Mouse (Mus musculus): Measurements from ENCODE around the gene Klc1. TPM values are rescaled to one million over a fixed set of nuclear protein-coding genes. Genes with fewer than 3 reads are reported as not detected.
A peak's percentile ranks its signal among the peaks of the same experiment; 100 is the strongest.

Klc1 gene
- polyA plus RNA-seq, 1 experiment from 2014 or later, result 114 TPM

DNA sequence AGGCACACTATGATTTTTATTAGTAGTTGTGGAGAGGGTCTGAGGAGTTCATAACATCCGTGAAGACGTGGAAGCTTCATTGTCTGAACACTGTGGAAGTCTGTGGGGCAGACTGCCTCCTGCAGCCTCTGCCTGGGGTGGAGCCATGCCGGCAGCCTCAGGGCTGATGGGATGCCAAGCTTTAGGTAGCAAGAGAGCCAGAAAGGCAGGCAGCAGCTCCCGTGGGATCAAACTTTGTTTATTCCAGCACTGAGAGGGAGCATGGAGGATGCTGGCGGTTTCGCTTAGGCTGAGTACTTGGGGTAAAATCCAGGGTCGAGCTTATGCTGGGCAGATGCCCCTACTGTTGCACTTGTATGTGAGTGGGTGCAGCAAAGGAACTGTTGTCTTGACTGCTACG is 38.6 kb downstream of the Klc1 start:
- peaks cover 94% of the 10 kb centered on the region for H3K36me3 ChIP-seq
- 86% methylated on average over 8 of the region's 8 CpGs for WGBS

DNA sequence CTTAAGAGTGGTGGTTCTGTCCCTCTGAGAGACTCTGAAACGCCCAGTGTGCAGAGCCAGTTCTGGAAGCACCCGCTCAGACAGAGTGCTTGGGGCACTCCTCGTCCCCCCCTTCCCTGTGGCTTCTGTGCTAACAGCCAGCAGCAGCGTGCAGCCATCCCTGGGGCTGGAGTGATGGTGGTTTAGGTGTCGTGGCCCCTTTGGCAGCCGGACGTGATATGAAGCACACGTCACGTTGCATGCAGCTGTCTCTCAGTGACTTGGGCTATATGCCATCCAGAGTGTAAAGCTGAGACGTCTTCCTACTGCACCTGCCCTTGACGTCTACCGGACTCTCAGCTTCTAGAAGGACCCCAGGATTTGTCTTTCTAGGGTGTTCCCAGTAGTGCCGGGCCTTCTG is 39.8 kb downstream of the Klc1 start:
- no peak for ATAC-seq (ENCODE audit: insufficient number of reproducible peaks, insufficient read depth, low FRiP score, low TSS enrichment, low read depth)

More for the DNA sequence above, 38.6 kb downstream of the Klc1 start:
- ATAC-seq (ENCODE audit: insufficient number of reproducible peaks, insufficient read depth, low FRiP score, low TSS enrichment, low read depth), result no peak
- Histone ChIP-seq H3K4me3 (replicated peaks) (no peak overlapping the region), H3K9ac (replicated peaks) (no peak overlapping the region), H3K4me1 (replicated peaks) (no peaks in the 10 kb centered on the region), H3K4me2 (no peak overlapping the region), H3K9me3 (no peaks in the 10 kb centered on the region), H3K27me3 (no peaks in the 10 kb centered on the region), H3K27ac (no peak overlapping the region)

DNA sequence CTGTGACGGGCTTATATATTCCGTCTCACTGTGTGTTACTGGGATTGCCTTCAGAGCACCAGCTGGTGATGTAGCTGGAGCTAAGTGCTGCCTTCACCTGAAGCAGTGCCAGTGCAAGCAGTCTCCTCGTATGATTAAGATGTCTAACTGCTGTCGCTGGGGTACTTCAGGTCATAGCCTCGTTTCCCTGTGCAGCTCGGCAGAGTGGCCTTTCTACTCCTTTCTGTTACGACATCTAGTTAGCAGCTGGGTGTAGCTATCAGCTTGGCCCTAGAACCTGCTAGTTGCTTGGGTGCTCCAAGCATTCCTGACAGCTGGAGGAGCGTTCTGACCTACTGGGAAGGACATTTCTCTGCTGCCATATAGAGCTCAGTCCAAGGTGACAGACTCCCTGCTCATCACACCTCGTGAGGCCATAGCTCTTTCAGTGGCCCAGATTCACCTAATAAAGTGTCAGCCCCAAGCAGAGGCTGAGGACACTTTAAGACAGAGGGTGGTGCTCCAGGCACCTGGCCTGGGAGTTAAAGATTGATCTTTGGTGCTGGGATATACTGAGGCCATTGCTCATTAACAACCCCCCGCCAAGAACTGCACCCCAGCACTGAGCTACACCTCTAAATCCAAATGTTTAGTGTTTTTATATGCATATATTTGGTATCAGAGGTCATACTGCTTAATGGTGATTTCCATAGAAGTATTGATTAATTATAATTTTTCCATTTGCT is 42.0 kb downstream of the Klc1 start:
- H3K27me3 ChIP-seq, result no peaks in the 10 kb centered on the region
- no peak overlapping the region for H3K9ac ChIP-seq (replicated peaks)
- WGBS, result 84% methylated on average over 10 of the region's 10 CpGs
- no peak for ATAC-seq (ENCODE audit: insufficient number of reproducible peaks, insufficient read depth, low FRiP score, low TSS enrichment, low read depth)
- H3K9me3 ChIP-seq, result no peaks in the 10 kb centered on the region
- no peak overlapping the region for H3K4me2 ChIP-seq
- peaks cover 96% of the 10 kb centered on the region for H3K36me3 ChIP-seq
- no peak overlapping the region for H3K27ac ChIP-seq
- H3K4me3 ChIP-seq (replicated peaks), result no peak overlapping the region
- H3K4me1 ChIP-seq (replicated peaks), result no peaks in the 10 kb centered on the region

More for the DNA sequence above, 39.8 kb downstream of the Klc1 start:
- 93% methylated on average over 13 of the region's 13 CpGs for WGBS
- no peak overlapping the region for H3K4me3 ChIP-seq (replicated peaks)
- no peaks in the 10 kb centered on the region for H3K9me3 ChIP-seq
- H3K4me1 ChIP-seq (replicated peaks), result no peaks in the 10 kb centered on the region
- H3K4me2 ChIP-seq, result no peak overlapping the region
- no peak overlapping the region for H3K27ac ChIP-seq
- H3K9ac ChIP-seq (replicated peaks), result no peak overlapping the region
- H3K27me3 ChIP-seq, result no peaks in the 10 kb centered on the region
- peaks cover 96% of the 10 kb centered on the region for H3K36me3 ChIP-seq

DNA sequence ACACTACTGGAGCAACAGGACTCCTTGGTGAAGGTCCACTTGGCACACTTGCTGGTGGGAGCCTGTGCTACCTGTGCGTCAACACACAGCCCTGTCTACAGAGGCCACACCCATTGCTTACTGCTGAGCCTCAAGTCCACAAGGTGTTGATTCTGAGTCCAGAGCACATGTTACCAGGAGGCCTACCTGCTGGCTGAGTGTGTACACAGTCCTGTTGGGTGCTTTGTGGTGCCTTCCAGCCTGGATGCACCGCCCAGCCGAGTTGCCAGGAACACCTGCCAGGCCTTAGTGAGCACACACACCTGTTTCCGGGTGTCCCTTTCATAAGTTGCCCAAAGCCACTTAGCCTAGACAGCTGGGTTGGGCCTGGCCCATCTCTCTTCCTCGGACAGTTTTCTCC is 44.9 kb downstream of the Klc1 start:
- no peaks in the 10 kb centered on the region for H3K4me1 ChIP-seq (replicated peaks)
- H3K36me3 ChIP-seq, result peaks cover 96% of the 10 kb centered on the region
- no peaks in the 10 kb centered on the region for H3K9me3 ChIP-seq
- H3K9ac ChIP-seq (replicated peaks), result no peak overlapping the region
- H3K4me3 ChIP-seq (replicated peaks), result no peak overlapping the region
- no peaks in the 10 kb centered on the region for H3K27me3 ChIP-seq
- H3K27ac ChIP-seq, result no peak overlapping the region
- WGBS, result 89% methylated on average over 5 of the region's 5 CpGs
- ATAC-seq (ENCODE audit: insufficient number of reproducible peaks, insufficient read depth, low FRiP score, low TSS enrichment, low read depth), result no peak
- no peak overlapping the region for H3K4me2 ChIP-seq

DNA sequence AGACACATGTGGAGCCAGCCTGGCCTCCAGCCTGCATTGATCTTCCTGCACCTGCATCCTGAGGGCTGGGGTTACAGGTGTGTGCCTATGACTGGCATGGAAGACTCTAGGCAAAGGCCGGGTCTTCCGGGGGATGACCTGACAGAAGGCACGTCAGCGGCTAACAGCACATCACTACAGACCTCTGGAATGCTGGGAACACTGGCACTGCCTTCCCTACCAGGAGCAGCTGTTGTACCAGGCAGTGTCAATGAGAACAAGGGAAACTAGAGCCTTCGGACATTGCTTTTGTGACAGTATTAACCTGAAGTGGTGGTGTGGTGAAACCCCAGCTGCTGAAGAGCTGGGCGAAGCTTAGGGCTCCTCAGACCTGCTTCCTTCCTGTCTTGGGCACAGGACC is 50.1 kb downstream of the Klc1 start:
- WGBS, result 91% methylated on average over 6 of the region's 6 CpGs
- no peak overlapping the region for H3K4me3 ChIP-seq (replicated peaks)
- H3K9ac ChIP-seq (replicated peaks), result no peak overlapping the region
- H3K4me2 ChIP-seq, result no peak overlapping the region
- H3K27me3 ChIP-seq, result no peaks in the 10 kb centered on the region
- ATAC-seq (ENCODE audit: insufficient number of reproducible peaks, insufficient read depth, low FRiP score, low TSS enrichment, low read depth), result no peak
- no peaks in the 10 kb centered on the region for H3K9me3 ChIP-seq
- peaks cover 72% of the 10 kb centered on the region for H3K36me3 ChIP-seq
- H3K4me1 ChIP-seq (replicated peaks), result peaks cover 27% of the 10 kb centered on the region
- no peak overlapping the region for H3K27ac ChIP-seq

DNA sequence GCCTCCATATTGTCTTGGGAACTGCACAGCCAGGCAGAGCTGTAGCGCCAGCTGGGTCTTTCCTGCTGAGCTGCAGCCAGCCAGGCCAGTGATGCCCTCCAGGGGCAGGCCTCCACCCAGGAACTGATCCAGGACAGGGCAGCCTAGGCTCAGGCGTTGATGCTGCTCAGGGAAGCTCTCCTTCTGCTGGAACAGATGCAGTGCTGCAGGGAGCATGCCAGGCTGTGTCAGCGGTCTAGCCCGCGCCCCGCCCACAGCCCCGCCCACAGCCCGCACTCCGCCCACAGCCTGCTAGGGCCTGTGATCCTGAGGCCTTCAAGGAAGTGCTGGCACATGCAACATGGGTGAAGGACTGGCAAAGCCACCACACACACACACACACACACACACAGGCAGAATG is 51.1 kb downstream of the Klc1 start:
- Histone ChIP-seq H3K4me2 (peak overlapping the region; percentile 13), H3K27ac (peak overlapping the region; percentile 25; the same call in 1 of the 2 replicates), H3K9ac (replicated peaks) (peak overlapping the region; percentile 23; the same call in 1 of the 2 replicates), H3K36me3 (peaks cover 62% of the 10 kb centered on the region), H3K4me3 (replicated peaks) (no peak overlapping the region), H3K27me3 (no peaks in the 10 kb centered on the region), H3K4me1 (replicated peaks) (peaks cover 28% of the 10 kb centered on the region), H3K9me3 (no peaks in the 10 kb centered on the region)
- ATAC-seq (ENCODE audit: insufficient number of reproducible peaks, insufficient read depth, low FRiP score, low TSS enrichment, low read depth), result peak; percentile 7; the same call in 1 of the 2 replicates
- 4% methylated on average over 7 of the region's 9 CpGs for WGBS

DNA sequence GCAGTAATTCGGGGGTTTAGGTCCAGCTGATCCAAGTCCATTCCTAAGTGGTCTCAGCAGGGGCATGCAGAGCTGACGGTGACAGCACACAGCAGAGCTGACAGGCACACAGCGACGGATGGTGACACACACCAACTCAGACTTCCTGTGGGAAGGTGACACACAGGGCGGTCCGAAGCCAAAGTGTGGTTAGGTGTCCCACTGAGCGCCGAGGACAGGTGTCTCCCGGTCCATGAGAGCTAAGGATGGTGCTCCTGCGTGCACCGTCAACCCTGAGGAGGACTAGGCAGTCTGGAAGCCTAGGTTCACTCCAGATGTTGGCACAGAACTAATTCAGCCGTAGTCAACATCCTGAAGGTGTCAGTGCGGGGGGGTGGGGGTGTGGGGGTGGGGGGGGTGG is 53.4 kb downstream of the Klc1 start:
- ATAC-seq (ENCODE audit: insufficient number of reproducible peaks, insufficient read depth, low FRiP score, low TSS enrichment, low read depth), result no peak
- Histone ChIP-seq H3K9ac (replicated peaks) (no peak overlapping the region), H3K4me3 (replicated peaks) (no peak overlapping the region; the same call in 1 of the 2 replicates), H3K9me3 (no peaks in the 10 kb centered on the region), H3K4me1 (replicated peaks) (peaks cover 48% of the 10 kb centered on the region), H3K4me2 (0 out of 2 replicates have a peak overlapping the region, but pooled peaks have one; percentile 84), H3K36me3 (peaks cover 39% of the 10 kb centered on the region), H3K27me3 (no peaks in the 10 kb centered on the region), H3K27ac (no peak overlapping the region)
- 91% methylated on average over 13 of the region's 13 CpGs for WGBS

DNA sequence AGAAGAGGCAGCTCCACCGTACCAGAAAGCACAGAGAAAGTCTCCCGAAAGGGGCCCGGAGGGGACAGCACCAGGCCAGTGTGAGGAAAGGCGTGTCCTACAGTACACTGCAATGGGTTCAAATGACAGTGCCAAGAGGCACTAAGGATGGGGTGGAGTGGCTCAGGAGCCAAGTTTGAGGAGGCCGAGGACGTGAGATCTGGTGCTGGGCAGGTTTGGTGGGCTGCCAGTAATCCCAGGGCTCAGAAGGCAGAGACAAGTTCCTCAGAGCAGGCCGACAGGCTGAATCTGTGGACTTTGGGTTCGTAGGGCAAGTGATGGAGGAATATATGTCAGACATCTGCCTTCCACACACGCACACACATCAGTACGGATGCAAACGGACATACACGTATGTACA is 54.0 kb downstream of the Klc1 start:
- H3K9me3 ChIP-seq, result no peaks in the 10 kb centered on the region
- H3K36me3 ChIP-seq, result peaks cover 35% of the 10 kb centered on the region
- H3K9ac ChIP-seq (replicated peaks), result peak overlapping the region; percentile 65
- H3K4me1 ChIP-seq (replicated peaks), result peaks cover 48% of the 10 kb centered on the region
- 70% methylated on average over 12 of the region's 12 CpGs for WGBS
- peak overlapping the region; percentile 84 for H3K4me2 ChIP-seq
- no peaks in the 10 kb centered on the region for H3K27me3 ChIP-seq
- H3K27ac ChIP-seq, result no peak overlapping the region
- peak overlapping the region; percentile 86 for H3K4me3 ChIP-seq (replicated peaks)
- no peak for ATAC-seq (ENCODE audit: insufficient number of reproducible peaks, insufficient read depth, low FRiP score, low TSS enrichment, low read depth)

DNA sequence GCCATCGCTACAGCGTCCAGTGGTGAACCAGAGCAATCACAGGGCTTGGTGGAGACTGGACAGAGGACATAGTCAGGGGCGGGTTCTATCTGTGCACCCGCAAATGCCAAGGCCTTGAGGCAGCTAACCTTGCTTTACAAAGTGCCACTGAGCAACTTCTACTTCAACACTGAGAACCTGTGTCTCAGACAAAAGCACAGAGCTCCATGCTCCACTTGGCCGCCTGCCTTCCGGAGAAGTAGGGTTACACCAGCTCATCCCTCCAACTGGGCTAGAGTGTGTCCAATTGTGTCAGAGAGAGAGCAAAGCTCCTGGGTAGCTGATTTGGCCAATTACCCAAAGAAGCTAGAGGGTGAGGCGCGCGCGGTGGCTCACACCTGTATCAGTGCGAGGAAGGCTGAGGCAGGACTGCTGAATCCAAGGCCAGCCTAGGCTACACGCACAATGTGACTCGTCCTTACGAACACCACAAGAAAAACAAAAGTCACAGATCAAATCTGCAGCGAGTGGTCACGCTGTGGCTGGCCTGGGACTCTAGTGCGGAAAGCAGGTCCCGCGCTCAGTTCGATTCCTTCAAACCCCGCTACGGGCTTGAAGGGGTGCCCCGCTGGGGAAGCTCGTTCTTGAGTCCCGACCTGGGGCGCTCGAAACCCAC is 54.6 kb downstream of the Klc1 start:
- 6% methylated on average over 27 of the region's 27 CpGs for WGBS
- Histone ChIP-seq H3K4me3 (replicated peaks) (peak overlapping the region; percentile 86), H3K4me1 (replicated peaks) (peaks cover 48% of the 10 kb centered on the region), H3K27ac (no peak overlapping the region), H3K9me3 (no peaks in the 10 kb centered on the region), H3K27me3 (no peaks in the 10 kb centered on the region), H3K36me3 (peaks cover 34% of the 10 kb centered on the region), H3K9ac (replicated peaks) (peak overlapping the region; percentile 65), H3K4me2 (peak overlapping the region; percentile 84)
- no peak for ATAC-seq (ENCODE audit: insufficient number of reproducible peaks, insufficient read depth, low FRiP score, low TSS enrichment, low read depth)

DNA sequence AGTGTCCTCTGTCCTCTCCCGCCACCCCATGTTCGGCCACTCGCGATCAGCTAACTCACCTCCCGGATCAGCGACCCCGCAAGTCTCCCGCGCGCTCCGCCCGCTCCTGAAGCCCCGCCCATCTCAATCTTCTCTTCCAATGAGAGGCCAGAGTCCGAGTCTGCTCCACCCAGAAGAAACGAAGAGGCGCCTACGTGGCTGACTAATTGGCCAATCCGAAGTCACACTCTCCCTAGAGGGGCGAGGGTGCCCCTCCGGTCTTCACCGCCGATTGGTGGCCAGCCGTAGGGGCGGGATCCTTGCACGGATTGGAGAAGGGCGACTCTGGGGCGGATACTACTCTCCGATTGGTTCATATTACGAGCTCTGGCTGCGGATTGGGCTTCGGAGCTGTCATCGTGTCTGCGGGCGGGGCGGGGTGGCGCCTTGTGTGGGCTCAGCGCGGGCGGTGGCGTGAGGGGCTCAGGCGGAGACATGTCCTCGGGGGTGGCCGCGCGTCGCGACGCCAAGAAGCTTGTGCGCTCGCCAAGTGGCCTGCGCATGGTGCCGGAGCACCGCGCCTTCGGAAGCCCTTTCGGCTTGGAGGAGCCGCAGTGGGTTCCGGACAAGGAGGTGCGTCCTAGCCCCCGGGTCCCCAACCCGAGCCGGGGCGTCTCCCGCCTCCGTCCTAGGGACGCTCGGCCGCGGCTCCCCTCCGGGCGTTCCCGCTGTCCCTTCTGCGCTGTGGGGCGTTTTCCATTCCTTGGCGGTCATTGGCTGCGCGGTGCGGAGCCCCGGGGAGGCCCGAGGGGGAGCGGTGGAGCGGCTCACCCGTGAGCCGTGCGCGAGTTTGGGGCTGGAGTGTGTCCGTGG is 55.3 kb downstream of the Klc1 start, which contains the start of the genes Xrcc3 and Zfyve21:
Gene Xrcc3, minus strand, starts transcription at position 108 of the 852 bp plus-strand sequence.
Gene Zfyve21, plus strand, starts transcription at position 405 of the 852 bp plus-strand sequence.
- peaks cover 52% of the 10 kb centered on the region for H3K4me1 ChIP-seq (replicated peaks)

More for the DNA sequence above, 55.3 kb downstream of the Klc1 start, which contains the start of the genes Xrcc3 and Zfyve21:
- Histone ChIP-seq H3K36me3 (peaks cover 30% of the 10 kb centered on the region), H3K27me3 (no peaks in the 10 kb centered on the region), H3K4me2 (peak within 1 kb of the TSS; percentile 84), H3K9ac (replicated peaks) (peak within 1 kb of the TSS; percentile 81), H3K27ac (peak within 1 kb of the TSS; percentile 87), H3K9me3 (no peaks in the 10 kb centered on the region), H3K4me3 (replicated peaks) (peak within 1 kb of the TSS; percentile 86)
- under 1% methylated on average over 87 of the region's 87 CpGs for WGBS
- peak; percentile 99 for ATAC-seq (ENCODE audit: insufficient number of reproducible peaks, insufficient read depth, low FRiP score, low TSS enrichment, low read depth)
